Mouse (Mus musculus) liver, embryonic 13.5 days (tissue): Measurements from ENCODE around the gene Urad. TPM values are rescaled to one million over a fixed set of nuclear protein-coding genes. Genes with fewer than 3 reads are reported as not detected.

Source experiments
- ATAC-seq: fragments of 200-750 bp; cut with Nextera tagmentation; 2 replicates; pipeline ENCODE4 v1.8.0; 2017; ENCODE audit warnings: low read depth, mild to moderate bottlenecking, moderate number of reproducible peaks, moderate library complexity
- DNase-seq: peaks from one replicate; pipeline ENCODE4 v3.0.0; 2022
- H3K27ac ChIP-seq: fragments of 300-500 bp; sonication (generic); 2 replicates; pipeline ENCODE4 v1.5.1; 2015; ENCODE audit warnings: moderate library complexity, mild to moderate bottlenecking, inconsistent platforms
- H3K27me3 ChIP-seq: fragments of 300-500 bp; sonication (generic); 2 replicates; pipeline ENCODE4 v1.6.1; 2015; ENCODE audit warnings: mild to moderate bottlenecking, inconsistent platforms
- H3K36me3 ChIP-seq: fragments of 300-500 bp; sonication (generic); 2 replicates; pipeline ENCODE4 v1.6.1; 2015; ENCODE audit warnings: mild to moderate bottlenecking, inconsistent platforms
- H3K4me1 ChIP-seq: fragments of 300-500 bp; sonication (generic); replicated peaks from 2 replicates; pipeline ENCODE4 v1.6.1; 2015; ENCODE audit warnings: inconsistent platforms
- H3K4me2 ChIP-seq: fragments of 300-500 bp; sonication (generic); 2 replicates; pipeline ENCODE4 v1.6.1; 2015; ENCODE audit warnings: inconsistent platforms, mild to moderate bottlenecking, moderate library complexity
- H3K4me3 ChIP-seq: fragments of 300-500 bp; sonication (generic); replicated peaks from 2 replicates; pipeline ENCODE4 v1.5.1; 2015; ENCODE audit warnings: mild to moderate bottlenecking, inconsistent platforms
- H3K9ac ChIP-seq: fragments of 300-500 bp; sonication (generic); 2 replicates; pipeline ENCODE4 v1.6.1; 2015; ENCODE audit warnings: mild to moderate bottlenecking, inconsistent platforms
- H3K9me3 ChIP-seq: fragments of 300-500 bp; sonication (generic); replicated peaks from 2 replicates; pipeline ENCODE4 v1.6.1; 2016; ENCODE audit warnings: inconsistent platforms
- WGBS: fragments of 180-500 bp; shearing (Covaris S2); methylation state at CpG from one replicate; pipeline ENCODE4 v1.1.7; 2015; ENCODE audit not compliant: insufficient replicate concordance; 5-methylcytosine and 5-hydroxymethylcytosine counted together
- polyA plus RNA-seq: library from polyadenylated mRNA; unstranded; fragments of >200 nt; fragmentation: Nextera tagmentation; extraction: Ambion mirVana; gene quantifications from 2 replicates; pipeline ENCODE4 v1.2.1, GENCODE M21; 2015

Urad gene
- polyA plus RNA-seq, 1 experiment from 2014 or later, result 0.48 TPM

GRCm38 (mm10) chr5:147351931-147352330 is 29.7 kb upstream of the Urad start:
- Histone ChIP-seq H3K4me2 (no peak overlapping the region), H3K9ac (no peak overlapping the region), H3K36me3 (no peaks in the 10 kb centered on the region), H3K4me3 (no peak overlapping the region), H3K9me3 (no peaks in the 10 kb centered on the region), H3K4me1 (no peaks in the 10 kb centered on the region; the same call in 1 of the 2 replicates), H3K27me3 (no peaks in the 10 kb centered on the region), H3K27ac (no peak overlapping the region)
- no peak for DNase-seq
- ATAC-seq, result no peak
- WGBS, result 76% methylated on average over 8 of the region's 8 CpGs

DNA sequence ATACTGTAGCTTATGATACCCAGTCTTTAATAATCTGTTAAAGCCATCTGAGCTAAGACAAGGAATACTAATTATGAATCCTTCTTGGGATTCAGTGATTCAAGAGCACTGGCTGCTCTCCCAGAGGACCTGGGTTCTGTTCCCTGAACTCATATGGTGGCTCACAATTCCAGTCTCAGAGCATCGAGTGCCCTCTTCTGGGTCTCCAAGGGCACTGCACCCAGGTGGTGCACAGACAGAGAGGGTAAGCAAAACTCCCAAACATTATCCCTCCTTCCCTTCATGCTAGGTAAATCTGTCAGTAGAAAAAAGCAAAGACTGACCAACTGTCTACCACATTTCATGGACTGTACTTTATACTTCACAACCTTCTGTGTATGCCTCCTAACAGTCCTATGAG is 23.7 kb upstream of the Urad start:
- no peaks in the 10 kb centered on the region for H3K9me3 ChIP-seq
- no peaks in the 10 kb centered on the region for H3K36me3 ChIP-seq
- no peak overlapping the region for H3K4me2 ChIP-seq
- DNase-seq (no peak), ATAC-seq (no peak)
- no peak overlapping the region for H3K9ac ChIP-seq
- 47% methylated on average over 1 of the region's 1 CpGs for WGBS
- H3K4me3 ChIP-seq, result no peak overlapping the region
- no peak overlapping the region for H3K27ac ChIP-seq
- H3K27me3 ChIP-seq, result no peaks in the 10 kb centered on the region
- no peaks in the 10 kb centered on the region for H3K4me1 ChIP-seq

DNA sequence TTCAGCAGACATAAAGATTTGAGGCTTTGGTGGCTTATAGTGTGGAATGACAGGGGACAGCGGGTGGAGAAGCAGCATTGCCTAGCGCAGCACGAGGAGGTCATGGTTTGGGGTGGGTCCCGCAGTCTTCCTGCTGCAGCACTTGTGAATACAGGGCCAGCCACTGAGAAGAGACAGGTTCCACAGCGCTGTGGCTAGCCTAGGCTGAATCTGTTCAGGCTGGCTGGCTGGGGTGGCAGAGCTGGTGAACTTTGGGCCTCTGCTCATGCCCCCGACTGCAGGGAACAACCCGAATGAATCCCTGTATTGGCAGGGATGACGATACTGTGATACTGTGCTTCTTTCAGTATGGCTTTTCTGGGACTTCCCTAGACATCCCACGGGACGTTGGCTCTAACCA is 21.7 kb upstream of the Urad start:
- WGBS, result 75% methylated on average over 10 of the region's 10 CpGs
- Histone ChIP-seq H3K27me3 (no peaks in the 10 kb centered on the region), H3K36me3 (no peaks in the 10 kb centered on the region), H3K27ac (no peak overlapping the region), H3K4me1 (no peaks in the 10 kb centered on the region), H3K4me2 (no peak overlapping the region), H3K9me3 (no peaks in the 10 kb centered on the region), H3K9ac (no peak overlapping the region), H3K4me3 (no peak overlapping the region)
- DNase-seq (no peak), ATAC-seq (no peak)

- Histone ChIP-seq H3K4me3 (no peak overlapping the region), H3K4me2 (no peak overlapping the region), H3K4me1 (no peaks in the 10 kb centered on the region), H3K27ac (no peak overlapping the region), H3K9ac (no peak overlapping the region), H3K9me3 (no peaks in the 10 kb centered on the region), H3K27me3 (no peaks in the 10 kb centered on the region), H3K36me3 (no peaks in the 10 kb centered on the region)
- DNase-seq, result no peak
- ATAC-seq, result no peak
- 72% methylated on average over 6 of the region's 6 CpGs for WGBS
Observed at GRCm38 (mm10) chr5:147342901-147343300, 20.7 kb upstream of the Urad start.

GRCm38 (mm10) chr5:147340741-147341414 is 18.6 kb upstream of the Urad start:
- Histone ChIP-seq H3K4me1 (no peaks in the 10 kb centered on the region), H3K4me2 (no peak overlapping the region), H3K9ac (no peak overlapping the region), H3K4me3 (no peak overlapping the region), H3K36me3 (no peaks in the 10 kb centered on the region), H3K27me3 (no peaks in the 10 kb centered on the region), H3K9me3 (no peaks in the 10 kb centered on the region), H3K27ac (no peak overlapping the region)
- ATAC-seq (no peak), DNase-seq (no peak)
- 26% methylated on average over 13 of the region's 13 CpGs for whole genome bisulfite sequencing

DNA sequence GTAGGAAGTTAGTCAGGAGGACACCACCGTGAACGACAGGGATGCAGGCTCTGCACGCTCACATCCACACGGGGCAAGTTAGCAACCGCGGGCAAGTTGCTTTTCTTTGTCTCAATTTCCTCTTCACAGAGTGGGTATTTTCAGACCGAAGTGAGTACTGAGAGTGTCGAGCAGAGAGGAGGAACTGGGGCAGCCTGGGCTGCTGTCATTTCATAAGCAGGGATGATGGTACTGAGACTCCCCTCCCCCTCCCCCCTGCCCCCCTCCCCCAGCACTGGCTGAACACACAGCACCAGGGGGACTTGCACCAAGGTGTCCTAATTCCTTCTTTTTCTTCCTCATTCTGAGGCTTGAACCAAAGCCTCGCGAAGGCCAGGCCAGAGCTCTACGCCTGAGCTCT is 17.3 kb upstream of the Urad start:
- no peak overlapping the region for H3K4me2 ChIP-seq
- H3K4me1 ChIP-seq, result no peaks in the 10 kb centered on the region
- no peaks in the 10 kb centered on the region for H3K9me3 ChIP-seq
- no peak overlapping the region for H3K4me3 ChIP-seq
- no peaks in the 10 kb centered on the region for H3K27me3 ChIP-seq
- 24% methylated on average over 11 of the region's 11 CpGs for whole genome bisulfite sequencing
- ATAC-seq (no peak), DNase-seq (no peak)
- H3K9ac ChIP-seq, result no peak overlapping the region
- H3K36me3 ChIP-seq, result no peaks in the 10 kb centered on the region
- no peak overlapping the region for H3K27ac ChIP-seq

DNA sequence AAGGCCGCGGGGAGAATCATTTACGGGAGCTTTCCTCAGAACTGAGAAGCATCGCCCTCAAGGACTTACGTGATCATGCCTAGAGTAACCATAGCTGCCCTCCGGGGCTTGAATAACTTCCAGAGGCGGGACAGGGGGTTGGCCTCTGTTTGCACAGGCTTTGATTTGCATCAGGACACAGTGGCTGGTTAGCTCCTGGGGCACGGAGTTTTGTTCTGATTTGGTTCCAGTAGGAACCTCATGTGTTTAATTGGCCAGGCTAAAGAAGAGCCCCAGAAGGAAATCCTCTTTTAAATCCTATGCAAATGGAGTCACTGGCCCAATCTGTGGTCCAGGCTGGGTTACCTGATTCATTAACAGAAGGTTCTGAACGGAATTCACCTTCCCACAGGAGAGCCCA is 16.7 kb upstream of the Urad start:
- Histone ChIP-seq H3K4me1 (no peaks in the 10 kb centered on the region), H3K4me2 (no peak overlapping the region), H3K36me3 (no peaks in the 10 kb centered on the region), H3K9ac (no peak overlapping the region), H3K27ac (no peak overlapping the region), H3K27me3 (no peaks in the 10 kb centered on the region), H3K9me3 (no peaks in the 10 kb centered on the region), H3K4me3 (no peak overlapping the region)
- no peak for ATAC-seq
- WGBS, result 66% methylated on average over 9 of the region's 9 CpGs
- no peak for DNase-seq

- Histone ChIP-seq H3K36me3 (no peaks in the 10 kb centered on the region), H3K4me2 (no peak overlapping the region), H3K4me3 (no peak overlapping the region), H3K9ac (no peak overlapping the region), H3K27me3 (no peaks in the 10 kb centered on the region), H3K27ac (no peak overlapping the region), H3K9me3 (no peaks in the 10 kb centered on the region), H3K4me1 (no peaks in the 10 kb centered on the region)
- DNase-seq (no peak), ATAC-seq (no peak)
- 32% methylated on average over 7 of the region's 7 CpGs for WGBS
Observed at GRCm38 (mm10) chr5:147332711-147333110, 10.5 kb upstream of the Urad start.

- no peaks in the 10 kb centered on the region for H3K9me3 ChIP-seq
- peak; percentile 35 for DNase-seq
- H3K4me1 ChIP-seq, result no peaks in the 10 kb centered on the region
- H3K9ac ChIP-seq, result no peak overlapping the region
- no peak overlapping the region for H3K4me3 ChIP-seq
- H3K27ac ChIP-seq, result no peak overlapping the region
- 42% methylated on average over 2 of the region's 2 CpGs for WGBS
- H3K27me3 ChIP-seq, result no peaks in the 10 kb centered on the region
- no peak overlapping the region for H3K4me2 ChIP-seq
- ATAC-seq, result 0 out of 2 replicates have a peak, but pooled peaks have one; percentile 36
- H3K36me3 ChIP-seq, result no peaks in the 10 kb centered on the region
Observed at GRCm38 (mm10) chr5:147331547-147331946, 9.3 kb upstream of the Urad start.

DNA sequence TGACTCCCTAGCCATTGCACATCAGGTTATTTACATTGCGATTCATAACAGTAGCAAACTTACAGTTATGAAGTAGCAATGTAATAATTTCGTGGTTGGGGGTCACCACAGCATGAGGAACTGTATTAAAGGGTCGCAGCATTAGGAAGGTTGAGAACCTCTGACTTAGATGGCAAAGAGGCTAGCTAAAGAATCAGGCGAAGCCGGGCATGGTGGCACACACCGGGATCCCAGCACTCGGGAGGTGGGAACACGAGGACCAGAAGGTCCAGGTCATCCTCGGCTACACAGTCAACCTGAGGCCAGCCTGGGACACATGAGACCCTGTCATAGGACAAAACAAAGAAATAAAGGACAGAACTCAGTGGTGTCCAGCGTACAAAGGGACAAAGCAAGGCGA is 7.7 kb upstream of the Urad start:
- Histone ChIP-seq H3K9me3 (no peaks in the 10 kb centered on the region), H3K27me3 (no peaks in the 10 kb centered on the region), H3K9ac (no peak overlapping the region), H3K27ac (no peak overlapping the region), H3K36me3 (no peaks in the 10 kb centered on the region), H3K4me1 (no peaks in the 10 kb centered on the region), H3K4me2 (no peak overlapping the region), H3K4me3 (no peak overlapping the region)
- 70% methylated on average over 11 of the region's 11 CpGs for WGBS
- DNase-seq, result no peak
- ATAC-seq, result no peak

GRCm38 (mm10) chr5:147327636-147328035 is 5.4 kb upstream of the Urad start:
- H3K9me3 ChIP-seq, result no peaks in the 10 kb centered on the region
- H3K4me1 ChIP-seq, result peaks cover 2% of the 10 kb centered on the region; the same call in 1 of the 2 replicates
- no peak for DNase-seq
- 65% methylated on average over 5 of the region's 5 CpGs for WGBS
- no peaks in the 10 kb centered on the region for H3K36me3 ChIP-seq
- H3K27ac ChIP-seq, result no peak overlapping the region
- ATAC-seq, result no peak
- H3K4me2 ChIP-seq, result no peak overlapping the region
- peaks cover under 1% of the 10 kb centered on the region; the same call in 1 of the 2 replicates for H3K27me3 ChIP-seq
- H3K9ac ChIP-seq, result no peak overlapping the region
- no peak overlapping the region for H3K4me3 ChIP-seq

- no peak for DNase-seq
- Histone ChIP-seq H3K9me3 (no peaks in the 10 kb centered on the region), H3K4me1 (peaks cover 4% of the 10 kb centered on the region; the same call in 1 of the 2 replicates), H3K9ac (no peak overlapping the region), H3K36me3 (no peaks in the 10 kb centered on the region), H3K4me2 (no peak overlapping the region), H3K27ac (no peak overlapping the region), H3K4me3 (no peak overlapping the region), H3K27me3 (peaks cover 17% of the 10 kb centered on the region)
- no peak for ATAC-seq
- WGBS, result 67% methylated on average over 11 of the region's 11 CpGs
Observed at GRCm38 (mm10) chr5:147325931-147326330, 3.7 kb upstream of the Urad start.
